Mouse (Mus musculus): Measurements from ENCODE around the gene Olfr510.
"Not testable (repeated sequence)": the region's sequence is repeated elsewhere in the genome, so short reads cannot be mapped to it uniquely, and the experiment has no call there.

Olfr510 gene

DNA sequence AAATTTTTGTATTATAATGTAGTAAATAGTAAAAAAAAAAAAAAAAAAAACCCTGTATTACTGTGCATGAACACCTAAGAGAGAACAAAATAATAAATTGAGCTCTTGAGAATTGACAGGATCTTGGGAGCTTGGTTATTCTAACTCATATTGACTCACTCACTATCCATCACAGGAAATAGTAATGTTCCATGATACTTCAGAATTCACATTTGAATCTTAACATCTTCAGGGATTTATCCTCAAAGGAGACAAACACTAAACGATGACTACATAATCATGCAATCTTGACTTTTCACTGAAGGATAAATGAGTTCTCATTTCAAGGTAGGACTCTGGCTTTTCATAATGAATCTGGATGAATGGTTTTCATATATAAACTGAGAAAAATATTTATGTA, at the start of gene Olfr510:
Gene Olfr510, plus strand, starts transcription at position 301 of the 400 bp plus-strand sequence.
- DNase-seq (ENCODE audit: low spot score): no peak

DNA sequence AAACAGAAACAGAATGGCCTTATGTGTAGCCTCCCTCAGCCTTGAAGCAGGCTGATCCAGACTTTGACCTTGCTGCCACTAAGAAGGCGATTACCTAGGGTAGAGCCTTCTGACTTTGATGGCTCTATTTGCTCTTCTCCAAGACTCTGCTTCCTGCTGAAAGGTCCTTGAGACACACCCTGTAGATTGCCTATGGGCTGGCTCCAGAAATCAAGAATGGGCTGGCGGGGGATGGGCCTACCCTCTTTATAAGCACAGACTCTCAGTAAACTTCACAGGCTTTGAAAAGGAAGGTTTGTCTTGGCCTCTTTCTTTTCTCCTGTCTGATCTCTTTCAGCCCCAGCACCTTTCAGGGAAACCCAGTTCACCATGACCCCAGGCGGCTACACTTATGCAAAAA, 49.4 kb upstream of the Olfr510 start:
- not testable (repeated sequence) for DNase-seq (ENCODE audit: low spot score)

DNA sequence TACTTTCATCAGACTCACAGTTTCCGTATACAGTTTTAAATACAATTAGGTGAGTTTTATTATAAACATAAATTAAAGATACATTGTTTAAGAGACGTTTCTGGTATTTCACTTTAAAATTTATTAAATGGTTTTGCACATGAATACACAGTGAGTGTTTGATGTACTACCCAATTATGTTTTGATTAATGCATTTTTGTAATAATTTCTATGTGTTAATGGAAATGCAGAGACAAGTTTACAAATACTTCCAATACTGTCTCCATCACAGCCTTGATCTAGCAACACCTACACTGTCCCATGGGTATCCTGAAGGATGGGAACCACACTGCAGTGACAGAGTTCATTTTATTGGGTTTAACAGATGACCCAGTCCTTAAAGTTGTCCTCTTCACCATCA, 44.7 kb upstream of the Olfr510 start, which contains the start of gene Olfr507:
Gene Olfr507, plus strand, starts transcription at position 301 of the 400 bp plus-strand sequence.
- DNase-seq (ENCODE audit: low spot score): no peak

DNA sequence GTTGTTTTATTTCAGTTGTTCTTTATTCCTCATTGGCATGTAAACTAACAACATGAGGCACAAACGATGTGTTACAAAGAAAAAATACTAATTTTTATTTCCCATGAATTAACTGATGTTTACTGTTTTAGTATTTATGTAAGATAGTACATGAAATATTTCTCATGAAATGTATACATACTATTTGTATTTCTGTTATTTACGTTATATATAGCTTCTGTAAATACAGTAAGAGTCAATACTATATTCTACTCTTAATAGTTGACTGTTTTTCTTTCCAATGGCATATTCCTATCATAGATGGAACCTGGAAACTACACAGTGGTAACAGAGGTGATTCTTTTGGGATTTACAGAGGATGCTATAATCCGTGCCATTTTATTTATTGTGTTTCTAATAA, 36.5 kb upstream of the Olfr510 start, which contains the start of gene Olfr508:
Gene Olfr508, plus strand, starts transcription at position 301 of the 400 bp plus-strand sequence.
- DNase-seq (ENCODE audit: low spot score): no peak

DNA sequence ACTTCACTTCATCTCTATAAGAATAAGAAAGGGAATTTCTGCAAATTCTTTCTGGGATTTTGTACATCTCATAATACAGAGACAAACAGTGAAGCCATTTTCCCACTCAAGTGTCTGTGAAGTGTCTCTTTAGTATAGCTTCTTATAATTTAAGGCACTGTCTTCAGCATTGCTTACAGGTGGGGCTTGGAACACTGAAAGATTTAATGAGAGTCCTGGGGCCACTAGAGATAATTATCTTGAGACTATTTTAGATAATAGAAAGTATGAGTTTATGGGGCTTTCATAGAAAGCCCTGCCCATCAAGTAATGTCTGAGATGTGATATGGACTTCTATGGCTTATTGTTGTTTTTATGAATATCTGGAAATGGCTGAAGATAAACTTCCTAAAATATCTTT, 14.4 kb upstream of the Olfr510 start, which contains the start of gene Olfr509:
Gene Olfr509, minus strand, starts transcription at position 101 of the 400 bp plus-strand sequence.
- no peak for DNase-seq (ENCODE audit: low spot score)

DNA sequence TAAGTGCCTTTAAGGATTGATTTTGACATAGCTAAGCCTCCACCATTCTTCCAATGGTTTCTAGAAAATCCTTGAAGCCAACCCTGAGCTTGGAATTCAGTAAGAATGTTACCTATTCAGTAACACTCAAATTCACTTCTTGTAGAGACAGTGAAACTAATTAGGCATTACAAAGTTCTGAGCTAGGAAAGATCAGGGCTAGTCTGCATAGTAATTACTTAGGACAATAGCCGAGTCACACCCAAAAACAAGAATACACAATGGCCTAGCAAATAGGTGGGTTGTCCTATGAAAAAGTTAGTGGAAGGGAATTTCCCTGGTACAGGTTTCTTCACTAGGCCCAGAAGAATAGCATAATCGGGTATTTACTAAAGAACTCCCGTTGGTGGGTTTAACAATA, 3.8 kb upstream of the Olfr510 start:
- DNase-seq (ENCODE audit: low spot score): no peak

DNA sequence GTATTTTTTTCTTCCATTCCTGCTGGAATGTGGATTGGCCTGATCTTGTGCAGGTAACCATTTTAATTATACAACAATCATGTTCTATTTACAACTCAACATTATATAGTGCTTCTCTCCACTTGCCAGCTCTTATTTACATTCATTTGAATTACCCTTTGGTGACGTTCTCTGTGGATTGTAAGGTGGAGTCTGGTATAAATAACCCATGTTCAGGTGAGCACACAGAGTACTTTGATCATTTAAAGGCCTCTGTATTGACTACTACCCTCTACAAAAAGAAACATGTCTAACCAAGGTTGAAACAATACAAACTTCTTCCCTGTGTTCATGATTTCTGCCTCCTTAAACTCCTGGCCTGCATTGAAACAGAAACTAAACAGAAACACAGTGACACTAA, 4.8 kb downstream of the Olfr510 start:
- DNase-seq (ENCODE audit: low spot score): no peak

DNA sequence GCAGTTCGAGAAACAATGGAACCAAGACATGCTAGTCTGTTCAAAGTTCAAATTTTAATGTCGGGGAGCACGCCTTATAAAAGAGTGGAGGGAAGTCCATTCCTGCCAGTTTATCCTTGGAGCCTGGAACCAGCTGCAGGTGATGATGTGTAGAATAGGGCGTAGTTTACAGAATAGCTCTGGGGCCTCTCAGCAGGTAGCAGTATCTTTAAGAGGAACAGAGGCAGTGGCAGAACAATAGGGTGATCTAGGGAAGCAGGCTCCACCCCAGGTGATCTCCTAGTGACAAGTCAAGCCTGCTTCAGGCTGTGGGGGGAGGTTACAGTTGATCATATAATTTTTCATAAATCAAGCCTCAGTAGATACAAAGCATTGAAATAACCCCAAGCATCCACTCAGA, 12.7 kb downstream of the Olfr510 start:
- no peak for DNase-seq (ENCODE audit: low spot score)

DNA sequence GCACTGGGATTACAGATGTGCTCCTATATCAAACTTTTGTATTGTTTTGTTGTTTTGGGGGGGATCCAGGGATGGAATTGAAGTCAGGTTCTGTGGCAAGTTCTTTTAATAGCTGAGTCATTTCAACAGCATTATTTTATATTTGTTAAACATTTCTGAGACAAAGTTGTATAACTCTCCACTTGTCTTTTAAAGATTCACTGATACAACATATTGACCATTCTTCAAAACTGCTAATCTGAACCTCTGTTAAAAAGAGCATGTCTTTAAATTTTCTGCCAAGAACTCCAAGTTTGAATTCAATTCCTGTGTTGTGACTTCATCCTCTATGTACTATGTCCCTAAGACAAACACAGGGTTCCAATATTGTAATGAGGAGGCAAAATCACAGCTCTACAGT, 46.8 kb downstream of the Olfr510 start, which contains the start of gene Olfr512:
Gene Olfr512, plus strand, starts transcription at position 301 of the 400 bp plus-strand sequence.
- DNase-seq (ENCODE audit: low spot score): no peak

Measured in testis, postnatal 10 days (tissue).